Mouse (Mus musculus) right cerebral cortex, postnatal 4 days (tissue): Measurements from ENCODE around the gene Rubcn.
"Not testable (repeated sequence)": the region's sequence is repeated elsewhere in the genome, so short reads cannot be mapped to it uniquely, and the experiment has no call there.

Experiments used
- DNase-seq: peaks from one replicate; pipeline ENCODE4 v3.0.0-alpha.2; 2022

Gene Rubcn

DNA sequence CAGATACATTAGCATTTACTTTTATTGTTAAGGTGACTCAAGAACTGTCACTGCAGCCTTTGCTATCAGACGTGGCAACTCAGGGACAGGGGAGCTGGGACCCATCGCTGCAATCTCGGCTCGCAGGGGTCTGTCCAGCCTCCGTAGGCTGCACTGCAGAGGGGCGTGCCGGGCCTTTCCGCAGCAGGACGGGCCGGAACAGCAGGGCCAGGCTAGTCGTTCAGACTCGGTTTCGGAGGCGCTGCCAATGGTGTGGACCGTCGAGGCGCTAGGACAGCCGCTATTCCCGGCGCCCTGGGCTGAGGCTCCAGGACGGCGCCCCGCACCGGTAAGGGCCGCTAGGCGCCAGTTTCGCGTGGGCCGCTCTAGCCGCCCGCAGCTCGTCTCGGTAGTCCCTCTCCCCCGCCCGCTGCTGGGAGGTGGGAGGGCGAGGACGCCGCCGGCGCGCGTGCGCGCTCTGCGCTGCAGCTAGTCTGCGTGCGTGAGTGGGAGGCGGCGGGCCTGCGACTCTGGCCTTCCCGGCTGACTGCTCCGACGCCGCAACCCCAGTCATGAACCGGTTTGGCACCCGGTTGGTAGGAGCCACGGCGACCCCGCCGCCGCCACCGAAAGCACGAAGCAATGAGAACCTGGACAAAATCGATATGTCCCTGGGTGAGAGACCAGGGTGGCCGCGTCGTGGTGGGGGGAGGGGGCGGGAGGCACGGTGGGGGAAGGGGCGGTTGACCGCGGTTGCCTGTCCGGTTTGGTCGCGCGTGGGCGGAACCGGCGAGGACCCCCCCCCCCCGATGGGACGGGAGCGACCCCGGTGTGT lies at the start of gene Rubcn, which contains the start of gene Fyttd1:
TSS of gene Rubcn (minus strand) at position 424 of the 814 bp plus-strand sequence.
TSS of gene Fyttd1 (plus strand) at position 158 of the 814 bp plus-strand sequence.
- peak; percentile 94 for DNase-seq

DNA sequence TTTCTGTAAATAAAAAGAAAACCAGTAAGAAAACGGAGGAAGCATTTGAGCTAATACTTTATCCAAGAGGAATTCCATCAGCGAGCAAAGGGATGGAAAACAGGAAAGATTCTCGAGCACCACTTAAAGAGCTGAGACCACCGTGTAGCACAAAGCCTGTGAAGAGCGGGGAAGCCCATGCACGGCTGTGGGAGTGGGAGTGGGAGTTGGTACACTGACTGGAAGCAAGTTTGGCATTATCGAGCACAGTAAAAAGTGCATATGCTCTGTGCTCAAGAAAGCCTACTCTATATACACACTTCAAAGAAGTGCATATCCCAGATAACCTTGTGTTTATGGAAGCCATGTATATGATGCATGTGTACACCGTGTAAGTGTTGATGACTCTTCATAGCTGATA lies 49.5 kb upstream of the Rubcn start:
- DNase-seq, result no peak

DNA sequence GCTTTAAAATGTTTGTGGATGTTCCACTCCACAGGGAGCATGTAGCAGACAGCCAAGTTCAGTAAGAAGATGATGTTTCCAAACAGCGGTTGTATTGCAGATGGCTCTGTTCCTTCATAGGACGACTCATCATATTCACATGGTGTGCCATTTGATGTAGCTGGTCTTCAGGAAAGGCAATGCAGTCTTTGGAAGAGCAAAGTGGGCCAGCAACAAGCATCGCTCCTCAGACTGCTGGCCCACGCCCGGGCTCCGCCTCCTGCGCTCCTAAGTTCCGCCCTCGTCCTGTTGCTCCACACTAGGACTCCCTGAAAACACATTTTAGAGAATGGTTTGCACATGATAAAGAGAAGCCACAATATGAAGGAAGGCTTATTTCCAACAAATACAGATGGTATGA lies 49.1 kb upstream of the Rubcn start:
- DNase-seq, result not testable (repeated sequence)

DNA sequence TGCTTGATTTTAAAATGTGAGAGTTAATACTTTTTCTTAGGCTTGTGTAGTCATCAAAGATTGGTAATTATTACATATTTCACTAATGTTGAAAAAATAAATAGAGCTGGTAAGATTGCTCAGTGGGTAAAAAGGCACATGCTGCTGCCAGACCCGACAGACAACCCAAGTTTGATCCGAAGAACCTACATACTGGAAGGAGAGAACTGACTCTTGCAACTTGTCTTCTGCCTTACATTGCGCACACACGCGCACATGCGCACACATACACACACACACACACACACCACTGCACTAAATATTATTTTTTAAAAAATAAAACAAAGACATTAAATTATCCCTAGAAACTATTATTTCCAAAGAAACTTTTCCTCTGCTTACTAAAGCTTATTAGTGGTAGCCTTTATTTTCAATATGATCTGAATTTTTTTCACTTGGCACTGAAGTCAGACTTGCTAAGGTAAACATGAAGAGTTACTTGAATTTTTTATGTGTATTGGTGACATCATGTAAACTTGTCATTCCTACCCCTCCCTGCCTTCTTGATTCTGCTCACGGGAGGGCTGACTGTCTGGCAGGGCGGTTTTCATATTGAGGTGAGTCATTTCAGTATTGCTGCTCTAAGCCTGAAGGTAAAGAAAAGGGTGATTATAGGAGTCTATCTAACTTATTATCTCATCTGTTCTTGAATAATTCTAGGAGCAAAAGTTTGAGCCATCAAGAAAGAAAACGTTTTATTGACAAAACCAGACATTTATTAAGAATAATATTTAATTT lies 37.9 kb upstream of the Rubcn start:
- no peak for DNase-seq

DNA sequence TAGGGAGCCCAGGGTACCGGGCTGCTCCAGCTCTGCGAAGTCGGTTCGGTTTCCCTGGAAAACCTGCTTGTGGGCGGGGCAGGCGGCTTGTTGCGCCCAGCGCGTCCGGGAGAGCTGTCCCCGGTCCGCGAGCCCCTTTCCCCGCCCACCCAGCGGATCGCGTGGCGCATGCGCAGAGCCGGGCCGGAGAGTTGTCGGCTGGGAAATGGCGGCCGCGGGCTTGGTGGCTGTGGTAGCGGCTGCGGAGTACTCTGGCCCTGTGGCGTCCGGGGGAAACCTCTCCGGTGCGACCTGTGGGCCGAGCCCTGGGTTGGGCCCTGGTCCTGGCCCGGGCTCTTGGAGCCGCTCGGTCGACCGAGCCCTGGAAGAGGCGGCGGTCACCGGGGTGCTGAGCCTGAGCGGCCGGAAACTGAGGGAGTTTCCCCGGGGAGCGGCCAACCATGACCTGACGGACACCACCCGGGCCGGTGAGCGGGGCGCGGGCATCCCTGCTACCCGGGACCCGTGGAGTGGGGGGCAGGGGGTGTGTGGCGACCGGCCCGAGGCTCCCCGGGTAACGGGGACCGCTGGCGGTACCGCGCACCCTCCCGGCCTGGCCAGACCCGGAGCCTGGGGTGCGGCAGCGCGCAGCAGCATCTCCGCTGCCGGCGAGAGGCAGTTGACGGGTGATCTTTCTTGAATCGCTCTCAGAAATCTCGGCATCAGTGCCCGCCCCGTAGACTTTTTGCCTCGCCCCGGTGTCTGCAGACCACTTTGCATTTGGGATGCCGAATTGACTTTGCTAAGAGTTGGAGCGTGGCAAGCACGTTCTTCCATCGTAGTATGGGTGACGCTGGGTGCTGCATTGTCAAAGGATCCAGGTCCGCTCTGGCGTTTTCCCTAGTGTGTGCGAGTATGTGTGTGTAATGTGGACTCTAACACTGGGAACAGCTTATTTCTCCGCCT lies 36.6 kb upstream of the Rubcn start, which contains the start of gene Lrch3:
TSS of gene Lrch3 (plus strand) at position 164 of the 945 bp plus-strand sequence.
- peak; percentile 96 for DNase-seq

DNA sequence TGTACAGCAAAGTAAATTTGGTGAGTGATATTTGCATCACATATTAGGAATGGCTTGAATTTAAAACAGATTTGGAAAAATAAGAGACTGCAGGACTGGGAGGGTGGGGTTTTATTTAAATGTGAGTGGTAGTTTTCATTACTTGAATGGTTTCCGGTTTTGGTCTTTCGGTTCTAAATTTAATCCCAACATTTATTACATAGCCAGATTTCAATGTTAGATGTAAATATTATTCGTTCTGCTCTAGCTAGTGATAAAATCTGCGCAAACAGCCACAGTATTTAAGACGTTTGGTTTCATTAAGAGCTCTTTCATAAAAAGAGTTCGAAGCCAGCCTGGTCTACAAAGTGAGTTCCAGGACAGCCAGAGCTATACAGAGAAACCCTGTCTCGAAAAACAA lies 35.6 kb upstream of the Rubcn start:
- no peak for DNase-seq

DNA sequence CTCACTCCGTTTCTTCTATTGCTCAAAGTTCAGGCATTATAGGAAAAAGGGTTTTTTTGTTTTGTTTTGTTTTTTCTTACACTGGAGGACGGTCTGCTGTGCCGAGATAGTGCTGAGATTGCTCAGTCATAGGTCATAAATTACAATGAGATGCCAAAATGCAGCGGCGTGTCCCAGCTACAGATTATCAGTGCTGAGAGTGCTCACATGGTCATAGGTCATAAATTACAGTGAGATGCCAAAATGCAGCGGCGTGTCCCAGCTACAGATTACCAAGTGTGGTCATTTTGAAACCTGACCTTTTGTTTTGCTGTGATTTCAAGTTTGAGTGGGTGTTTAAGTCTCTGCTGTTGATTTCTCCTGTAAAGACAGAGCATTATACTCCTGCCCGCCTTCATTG lies 29.2 kb upstream of the Rubcn start:
- no peak for DNase-seq

DNA sequence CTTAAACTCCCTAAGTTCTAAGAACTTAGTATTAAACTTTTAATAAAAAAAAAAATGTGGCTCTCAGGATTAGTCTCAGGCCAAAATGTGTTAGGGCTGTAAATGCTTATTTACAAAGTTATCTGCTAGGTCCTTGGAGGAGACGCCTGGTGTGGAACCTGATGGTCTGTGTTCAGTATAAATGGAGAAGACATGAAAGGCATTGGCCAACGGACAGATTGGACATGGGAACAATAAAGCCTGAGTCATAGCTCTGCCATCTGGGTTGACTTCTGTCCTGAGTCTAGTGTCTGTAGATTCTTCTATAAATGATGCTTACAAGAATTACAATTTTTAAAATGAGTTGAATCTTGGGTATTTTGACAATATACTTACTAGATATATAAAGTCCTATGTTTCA lies 28.6 kb upstream of the Rubcn start:
- no peak for DNase-seq

DNA sequence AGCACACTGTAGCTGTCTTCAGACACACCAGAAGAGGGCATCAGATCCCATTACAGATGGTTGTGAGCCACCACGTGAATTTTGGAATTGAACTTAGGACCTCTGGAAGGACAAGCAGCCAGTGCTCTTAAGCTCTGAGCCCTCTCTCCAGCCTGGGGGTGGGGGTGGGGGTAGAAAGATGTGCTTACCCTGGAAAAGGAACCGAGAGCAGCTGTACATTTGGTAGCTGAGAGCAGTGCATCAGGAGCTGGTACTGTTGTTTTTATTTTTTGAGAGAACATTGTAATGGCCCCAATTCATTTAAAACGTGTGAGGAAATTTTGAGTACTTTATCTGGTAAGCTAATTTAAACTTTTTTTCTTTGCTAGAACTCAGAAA lies 24.5 kb upstream of the Rubcn start:
- DNase-seq, result no peak

DNA sequence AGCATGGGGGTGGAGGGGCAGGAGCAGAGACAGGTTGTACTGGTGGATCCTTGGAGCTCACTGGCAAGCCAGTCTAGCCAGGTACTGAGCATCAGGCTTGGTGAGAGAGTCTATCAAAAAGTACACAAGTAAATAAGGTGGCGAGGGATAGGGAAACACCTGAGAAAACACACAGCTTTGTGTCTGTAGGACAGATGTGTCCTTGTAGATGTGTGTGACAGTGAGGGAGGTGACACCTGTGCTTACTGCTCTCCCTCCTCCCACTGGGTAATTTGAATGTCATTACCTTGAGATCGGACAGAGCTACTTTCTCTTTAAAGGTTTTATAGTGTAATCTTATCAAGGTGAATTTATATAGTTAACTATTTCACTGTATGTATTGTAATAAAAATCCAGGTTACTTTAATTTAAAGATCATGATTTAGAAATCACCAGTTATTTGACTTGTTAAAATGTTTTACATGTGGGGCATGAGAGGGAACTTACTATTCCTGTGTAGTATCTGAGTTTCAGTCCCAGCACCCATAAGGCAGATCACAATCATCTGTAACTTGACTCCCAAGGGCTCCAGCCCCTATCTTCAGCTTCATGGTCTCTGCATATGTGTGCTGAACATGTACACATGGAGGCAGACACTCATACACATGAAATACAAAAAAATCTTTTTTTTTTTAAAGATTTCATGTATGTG lies 23.9 kb upstream of the Rubcn start:
- DNase-seq, result no peak

DNA sequence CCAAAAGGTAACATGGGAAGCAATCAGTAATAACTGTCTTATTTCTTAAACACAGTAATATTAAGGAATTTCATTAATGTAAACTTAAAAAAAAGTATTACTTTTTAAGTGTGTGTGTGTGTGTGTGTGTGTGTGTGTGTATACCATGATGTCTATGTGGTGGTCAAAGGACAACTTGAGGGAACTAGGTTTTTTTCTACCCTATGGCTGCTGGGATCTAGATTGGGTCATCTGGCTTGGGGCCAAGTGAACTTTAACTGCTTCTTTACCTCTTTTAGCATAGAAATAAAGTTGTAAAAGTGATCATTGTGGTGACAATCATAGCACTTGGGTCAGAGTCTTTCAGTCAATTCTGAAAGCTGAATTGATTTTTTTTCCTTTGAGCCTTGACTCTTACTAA lies 18.6 kb upstream of the Rubcn start:
- DNase-seq, result no peak

DNA sequence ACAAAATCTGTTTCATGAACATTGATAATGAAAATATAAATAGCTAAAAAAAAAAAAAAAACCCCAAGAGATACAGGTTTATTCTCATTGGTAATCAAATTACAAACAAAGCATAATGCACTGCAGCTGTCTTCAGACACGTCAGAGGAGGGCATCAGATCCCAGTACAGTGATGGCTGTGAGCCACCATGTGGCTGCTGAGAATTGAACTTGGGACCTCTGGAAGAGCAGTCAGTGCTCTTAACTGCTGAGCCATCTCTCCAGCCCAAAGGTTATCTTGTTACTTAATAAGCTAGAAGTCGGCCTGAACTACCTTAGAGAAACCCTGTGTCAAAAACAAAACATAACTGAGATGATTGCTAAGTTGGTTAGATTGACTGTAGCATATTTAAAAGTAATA lies 12.3 kb upstream of the Rubcn start:
- DNase-seq, result no peak

DNA sequence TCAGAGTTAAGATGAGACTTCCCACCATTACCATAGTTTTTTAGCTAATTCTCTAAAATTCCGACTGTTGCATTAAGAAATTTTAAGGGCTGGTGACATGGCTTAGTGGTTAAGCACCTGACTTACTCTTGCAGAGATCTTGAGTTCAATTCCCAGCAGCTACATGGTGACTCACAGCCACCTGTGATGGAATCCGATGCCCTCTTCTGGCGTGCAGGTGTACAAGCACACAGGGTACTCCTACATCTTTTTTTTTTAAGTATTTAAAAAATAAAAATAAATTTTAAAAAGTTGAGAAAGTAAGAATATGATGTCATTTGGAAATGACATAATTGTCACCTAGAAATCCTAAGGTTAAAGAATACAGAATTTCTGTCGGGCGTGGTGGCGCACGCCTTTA lies 10.4 kb upstream of the Rubcn start:
- DNase-seq, result no peak

DNA sequence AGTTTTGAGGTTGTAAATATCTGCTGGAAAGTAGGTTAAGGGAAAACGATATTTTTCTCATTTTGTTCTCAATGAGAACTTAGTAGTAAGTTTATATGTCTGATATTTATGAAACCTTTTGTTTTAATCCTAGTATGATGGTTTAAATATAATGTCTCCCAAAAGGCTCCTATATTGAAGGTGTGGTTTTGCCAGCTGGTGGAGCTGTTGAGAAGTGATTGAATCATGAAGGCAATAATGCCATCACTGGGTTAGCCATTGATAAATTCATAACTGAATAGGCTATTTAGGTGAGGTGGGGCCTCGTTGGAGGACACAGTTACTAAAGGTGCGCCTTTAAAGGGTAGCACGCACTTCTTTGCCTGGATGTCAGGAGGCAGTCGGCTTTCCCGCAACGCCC lies 4.0 kb upstream of the Rubcn start:
- no peak for DNase-seq

DNA sequence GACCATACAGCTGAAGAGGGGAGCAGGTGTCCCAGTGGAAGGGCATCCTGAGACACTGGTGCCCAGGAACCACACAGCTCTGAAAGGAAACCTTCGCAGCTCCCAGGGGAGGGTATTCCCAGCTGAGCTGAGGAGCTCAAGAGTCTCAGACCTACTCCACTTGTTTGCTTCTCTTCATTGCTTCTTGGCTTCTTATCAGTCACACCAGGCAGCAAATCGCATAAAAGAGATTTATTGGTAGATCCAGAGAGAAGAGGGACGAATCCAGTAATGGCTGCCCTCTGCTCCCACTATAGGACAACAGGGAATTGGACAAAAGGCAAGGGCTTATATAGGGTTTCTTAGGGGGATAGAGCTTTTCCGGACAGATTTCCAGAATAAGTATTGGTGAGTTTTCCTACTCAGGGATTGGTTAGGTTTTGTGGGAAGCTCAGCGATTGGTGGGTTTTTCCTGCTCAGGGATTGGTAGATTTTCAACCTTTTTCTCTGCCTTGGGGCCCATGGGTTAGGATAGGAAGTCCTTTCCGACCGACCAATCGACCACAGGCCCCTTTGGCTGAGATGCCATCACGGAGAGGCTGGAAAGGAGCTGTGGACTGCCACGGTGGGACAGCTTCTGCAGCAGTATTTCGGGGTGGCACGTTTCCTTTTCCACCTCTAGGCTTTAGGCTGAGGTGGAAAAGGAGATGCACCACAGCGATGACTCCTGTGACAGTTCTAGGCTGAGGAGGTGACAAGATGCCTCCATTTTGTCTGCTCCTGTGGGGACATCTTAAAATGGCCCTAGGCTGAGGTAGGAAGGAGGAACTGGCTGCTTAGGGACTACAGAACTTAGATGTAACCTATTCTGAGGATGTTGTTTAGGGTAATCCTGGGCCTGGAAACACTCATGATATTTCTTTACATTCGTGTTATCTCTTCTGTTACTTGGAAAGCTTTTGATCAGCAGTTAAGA lies 1.7 kb upstream of the Rubcn start:
- no peak for DNase-seq

DNA sequence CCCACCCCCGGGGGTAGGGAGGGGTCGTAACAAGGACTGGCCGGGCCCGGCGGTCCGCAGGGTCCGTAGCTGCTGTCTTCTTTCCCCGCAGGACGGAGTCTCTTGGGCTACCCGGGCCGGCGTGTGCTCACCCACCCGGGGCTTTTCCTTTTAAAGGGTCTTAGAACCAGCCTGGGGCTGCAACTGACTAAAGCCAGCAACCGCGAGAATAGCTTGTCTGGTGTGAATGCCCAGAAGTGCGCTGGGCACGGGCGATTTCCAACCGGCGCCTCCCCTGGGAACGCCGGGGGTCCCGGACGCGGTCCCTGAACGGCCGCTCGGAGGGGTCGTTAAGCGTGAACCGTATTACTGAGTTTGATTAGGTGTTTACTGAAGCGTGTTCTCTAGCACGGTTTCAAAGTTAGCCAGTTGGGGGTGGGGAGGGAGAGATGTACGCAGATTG lies 612 bp upstream of the Rubcn start:
- no peak for DNase-seq

DNA sequence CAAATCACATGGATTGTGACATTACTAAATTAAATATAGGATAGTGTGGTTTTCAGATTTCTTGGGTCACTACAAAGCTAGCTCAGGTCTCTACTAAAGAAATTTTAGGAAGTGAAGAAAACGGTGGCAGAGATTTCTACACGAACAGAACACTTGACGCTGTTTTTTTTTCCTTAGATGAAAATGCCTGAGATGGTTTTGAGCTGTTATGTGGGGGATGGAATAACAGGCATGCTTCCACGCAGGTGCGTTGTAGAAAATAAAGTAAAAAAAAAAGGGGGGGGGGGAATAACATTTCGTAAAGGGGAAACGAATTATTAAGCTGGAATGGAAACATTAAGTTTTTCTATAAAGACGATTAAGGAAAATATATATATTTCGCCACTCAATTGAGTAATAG lies 735 bp downstream of the Rubcn start:
- no peak for DNase-seq

DNA sequence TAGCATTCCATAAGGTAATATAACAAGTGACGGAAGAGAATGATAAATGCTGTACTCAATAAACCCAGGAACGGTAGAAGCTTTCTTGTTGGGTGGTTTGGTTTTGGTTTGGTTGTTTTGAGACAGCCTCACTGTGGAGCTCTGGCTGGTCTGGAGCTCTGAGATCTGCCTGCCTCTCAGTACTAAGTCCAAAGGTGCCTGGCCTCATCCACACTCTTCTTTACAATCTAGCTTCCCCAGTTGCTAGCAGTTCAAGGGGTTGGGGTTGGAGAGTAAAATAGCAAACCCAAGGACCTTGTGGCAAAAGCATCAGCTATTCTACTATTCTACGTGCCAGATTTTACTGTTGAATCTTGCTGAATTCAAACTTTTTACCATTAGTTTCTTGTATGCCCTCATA lies 1.7 kb downstream of the Rubcn start:
- no peak for DNase-seq

DNA sequence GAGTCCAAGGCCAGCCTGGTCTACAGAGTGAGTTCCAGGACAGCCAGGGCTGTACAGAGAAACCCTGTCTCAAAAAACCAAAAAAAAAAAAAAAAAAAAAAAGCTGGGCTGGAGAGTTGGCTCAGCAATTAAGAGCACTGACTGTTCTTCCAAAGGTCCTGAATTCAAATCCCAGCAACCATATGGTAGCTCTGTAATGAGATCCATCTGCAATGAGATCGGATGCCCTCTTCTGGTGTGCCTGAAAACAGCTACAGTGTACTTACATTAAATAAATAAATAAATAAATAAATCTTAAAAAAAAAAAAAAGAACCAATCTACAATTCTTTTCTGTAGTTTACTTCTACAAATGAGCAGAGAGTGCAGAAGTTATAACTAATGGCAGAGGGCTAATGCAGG lies 2.3 kb downstream of the Rubcn start:
- not testable (repeated sequence) for DNase-seq

DNA sequence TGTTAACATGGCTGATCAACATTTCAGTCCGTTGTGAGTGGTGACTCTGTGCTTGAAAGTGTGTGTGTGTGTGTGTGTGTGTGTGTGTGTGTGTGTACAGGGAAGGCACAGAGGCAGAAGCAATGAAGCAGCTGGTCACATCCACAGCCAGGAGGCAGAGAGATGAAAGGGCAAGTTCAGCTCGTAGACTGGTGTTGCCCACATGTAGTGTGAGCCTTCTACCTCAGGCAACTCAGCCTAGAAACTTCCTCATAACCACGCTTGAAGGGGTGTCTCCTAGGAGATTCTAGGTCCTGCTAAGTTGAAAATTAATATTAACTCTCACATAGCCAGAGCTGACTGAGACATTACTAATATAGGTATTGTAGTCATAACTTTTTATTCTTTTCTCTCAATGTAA lies 4.2 kb downstream of the Rubcn start:
- no peak for DNase-seq

DNA sequence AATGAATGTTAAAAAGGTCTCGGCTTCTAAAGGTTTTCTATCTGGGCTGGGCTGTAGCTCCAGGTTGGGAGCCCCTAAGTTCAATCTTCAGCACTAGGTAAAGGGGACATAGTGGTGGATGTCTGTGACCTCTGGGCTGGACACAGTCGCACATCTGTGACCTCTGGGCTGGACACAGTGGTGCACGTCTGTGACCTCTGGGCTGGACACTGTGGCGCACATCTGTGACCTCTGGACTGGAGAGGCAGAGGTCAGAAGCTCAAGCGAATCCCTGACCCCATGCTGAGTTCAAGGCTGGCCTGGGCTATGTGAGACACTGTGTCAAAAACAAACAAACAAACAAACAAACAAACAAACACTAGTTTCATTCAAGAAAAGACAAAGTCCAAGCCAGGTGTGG lies 7.3 kb downstream of the Rubcn start:
- DNase-seq, result no peak
